Mouse (Mus musculus): ENCODE results near the gene Ecel1. TPM values are rescaled to one million over a fixed set of nuclear protein-coding genes. Genes with fewer than 3 reads are reported as not detected.

The Ecel1 gene
- total and polyA plus RNA-seq, 3 experiments = 0.46 to 3.0 (median 0.67) TPM

DNA sequence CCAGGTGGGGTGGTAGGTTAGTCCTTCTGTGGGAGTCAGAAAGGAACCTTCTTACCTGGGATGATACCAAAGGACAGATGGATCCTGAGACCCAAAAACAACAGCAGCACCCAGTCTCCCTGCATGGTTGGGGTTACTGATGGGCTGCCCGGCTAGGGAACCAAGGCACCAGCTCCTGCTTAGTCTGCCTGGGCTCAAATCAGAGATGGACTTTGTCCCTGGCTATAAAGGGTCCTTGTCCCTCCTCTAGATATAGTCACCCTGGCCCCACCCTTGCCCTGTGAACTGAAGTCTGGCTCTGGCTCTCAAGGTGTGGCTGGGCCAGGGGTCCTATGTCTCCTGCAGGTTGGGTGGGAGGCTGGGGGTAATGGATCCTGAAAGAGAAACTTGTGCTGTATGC lies 54.9 kb downstream of the Ecel1 start, which contains the start of gene Alpi:
Gene Alpi, minus strand, starts transcription at position 196 of the 400 bp plus-strand sequence.
- DNase-seq = no peak

DNA sequence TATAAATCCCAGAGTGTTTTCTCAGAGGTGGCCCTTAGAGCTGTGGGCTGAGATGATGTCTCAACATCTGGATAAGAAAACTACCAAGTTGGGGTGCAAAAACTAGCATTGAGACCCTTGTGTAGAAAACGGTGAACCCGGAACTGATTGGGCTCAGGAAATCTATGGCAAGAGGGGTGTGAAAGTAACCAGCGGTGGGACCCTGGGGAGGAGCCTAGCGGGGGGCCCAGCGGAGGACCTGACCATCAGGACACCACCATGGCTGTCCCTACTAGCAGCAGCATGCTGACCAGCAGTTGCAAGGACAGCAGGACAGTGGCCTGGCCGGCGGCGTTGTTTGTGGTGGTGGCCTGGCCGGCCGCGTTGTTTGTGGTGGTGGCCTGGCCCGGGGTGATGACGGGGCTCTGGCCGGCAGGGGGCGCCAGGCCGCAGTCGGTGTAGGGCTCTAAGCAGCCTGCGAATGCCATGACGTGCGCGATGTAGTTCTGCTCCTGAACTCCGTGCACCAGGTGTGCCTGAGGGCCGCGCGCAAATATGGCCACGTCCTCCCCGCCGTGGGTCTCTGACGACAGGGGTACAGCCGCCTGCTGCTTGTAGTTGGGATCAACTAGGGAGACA lies 57.9 kb downstream of the Ecel1 start:
- peak; percentile 82 for DNase-seq

Other genes with a start within 250 kb of the Ecel1 start
- gene Alppl2, start 66.6 kb downstream of the Ecel1 start, total RNA-seq (2021) = not detected
- not detected in 2 replicates for gene Alppl2, start 66.6 kb downstream of the Ecel1 start, polyA plus RNA-seq (2012; rRNA removed)
- gene Alpi, start 54.9 kb downstream of the Ecel1 start, total RNA-seq (2021) = not detected
- 0.08 and 0.30 TPM in 2 replicates for gene Alpi, start 54.9 kb downstream of the Ecel1 start, polyA plus RNA-seq (2012; rRNA removed)
- gene Akp3, start 31.5 kb downstream of the Ecel1 start, total RNA-seq (2021) = not detected
- gene Akp3, start 31.5 kb downstream of the Ecel1 start, polyA plus RNA-seq (2012; rRNA removed) = not detected in 2 replicates
- gene Prss56, start 26.8 kb upstream of the Ecel1 start, total RNA-seq (2021) = not detected
- gene Prss56, start 26.8 kb upstream of the Ecel1 start, polyA plus RNA-seq (2012; rRNA removed) = 0.06 TPM in 1 of 2 replicates, not detected in the other
- gene Chrnd, start 34.1 kb upstream of the Ecel1 start, total RNA-seq (2021) = not detected
- gene Chrnd, start 34.1 kb upstream of the Ecel1 start, polyA plus RNA-seq (2012; rRNA removed) = not detected in 2 replicates
- not detected for gene Chrng, start 48.1 kb upstream of the Ecel1 start, total RNA-seq (2021)
- not detected in 2 replicates for gene Chrng, start 48.1 kb upstream of the Ecel1 start, polyA plus RNA-seq (2012; rRNA removed)
- 10 to 100 TPM; 66.0 to 98.7 TPM for gene Eif4e2, start 57.4 kb upstream of the Ecel1 start, total RNA-seq (2021)
- gene Eif4e2, start 57.4 kb upstream of the Ecel1 start, polyA plus RNA-seq (2012; rRNA removed) = 18.0 and 18.4 TPM in 2 replicates
- 100 to 1,000 TPM; 337 to 341 TPM for gene Efhd1, start 107.8 kb upstream of the Ecel1 start, total RNA-seq (2021)
- gene Efhd1, start 107.8 kb upstream of the Ecel1 start, polyA plus RNA-seq (2012; rRNA removed) = 579 and 581 TPM in 2 replicates
- 10 to 100 TPM; 66.6 to 95.5 TPM for gene Gigyf2, start 170.5 kb upstream of the Ecel1 start, total RNA-seq (2021)
- 17.0 and 24.7 TPM in 2 replicates for gene Gigyf2, start 170.5 kb upstream of the Ecel1 start, polyA plus RNA-seq (2012; rRNA removed)
- not detected for gene Kcnj13, start 238.2 kb upstream of the Ecel1 start, total RNA-seq (2021)
- not detected in 2 replicates for gene Kcnj13, start 238.2 kb upstream of the Ecel1 start, polyA plus RNA-seq (2012; rRNA removed)